Mouse (Mus musculus): Measurements from ENCODE around the gene Ostf1. TPM values are rescaled to one million over a fixed set of nuclear protein-coding genes. Genes with fewer than 3 reads are reported as not detected.

Ostf1 gene
- polyA plus RNA-seq, 1 experiment, result 119 TPM

- Histone ChIP-seq H3K4me2 (ENCODE audit: low read depth) (no peak overlapping the region), H3ac (ENCODE audit: control insufficient read depth, insufficient read length) (no peak overlapping the region), H3K4me3 (no peak overlapping the region), H3K27me3 (ENCODE audit: control insufficient read depth, insufficient read depth, insufficient read length) (no peaks in the 10 kb centered on the region), H3K36me3 (ENCODE audit: control insufficient read depth, insufficient read depth) (no peaks in the 10 kb centered on the region), H3K79me2 (ENCODE audit: control insufficient read depth, insufficient read depth) (peaks cover 79% of the 10 kb centered on the region)
- TF ChIP-seq USF1 (IDR thresholded peaks at IDR 0.05; ENCODE audit: low read depth) (no peak), MYOG (IDR thresholded peaks at IDR 0.05; ENCODE audit: control insufficient read depth in 1 of 3, insufficient read depth in 1 of 3, insufficient read length in 2 of 3, low read depth in 2 of 3) (no peak), POLR2AphosphoS2 (IDR thresholded peaks at IDR 0.05; ENCODE audit: insufficient read length, low read depth) (no peak), TCF3 (IDR thresholded peaks at IDR 0.05; ENCODE audit: insufficient read length, low read depth) (no peak), POLR2A (IDR thresholded peaks at IDR 0.05; ENCODE audit: insufficient read length, low read depth) (no peak), SRF (IDR thresholded peaks at IDR 0.05; ENCODE audit: control insufficient read depth, insufficient read length, low read depth) (no peak), MAX (IDR thresholded peaks at IDR 0.05; ENCODE audit: low read depth) (no peak), TCF12 (IDR thresholded peaks at IDR 0.05; ENCODE audit: insufficient read depth, poor library complexity, severe bottlenecking) (no peak), CEBPB (IDR thresholded peaks at IDR 0.05; ENCODE audit: insufficient read depth, poor library complexity, severe bottlenecking) (no peak), MYOD1 (IDR thresholded peaks at IDR 0.05; ENCODE audit: control insufficient read depth in 1 of 3, insufficient read length in 2 of 3, low read depth in 2 of 3) (no peak), E2F4 (IDR thresholded peaks at IDR 0.05; ENCODE audit: insufficient read depth) (no peak), REST (IDR thresholded peaks at IDR 0.05; ENCODE audit: insufficient read depth, insufficient read length) (no peak)
Observed at GRCm38 (mm10) chr19:18614337-18614736, 17.3 kb downstream of the Ostf1 start.

- H3K79me2 ChIP-seq (ENCODE audit: control insufficient read depth, insufficient read depth), result peaks cover 83% of the 10 kb centered on the region
- no peak overlapping the region for H3K4me2 ChIP-seq (ENCODE audit: low read depth)
- H3K4me3 ChIP-seq, result no peak overlapping the region
- no peak for TF ChIP-seq MYOG (IDR thresholded peaks at IDR 0.05; ENCODE audit: control insufficient read depth in 1 of 3, insufficient read depth in 1 of 3, insufficient read length in 2 of 3, low read depth in 2 of 3)
- no peak for TF ChIP-seq POLR2AphosphoS2 (IDR thresholded peaks at IDR 0.05; ENCODE audit: insufficient read length, low read depth)
- TF ChIP-seq TCF12 (IDR thresholded peaks at IDR 0.05; ENCODE audit: insufficient read depth, poor library complexity, severe bottlenecking), result no peak
- TF ChIP-seq MYOD1 (IDR thresholded peaks at IDR 0.05; ENCODE audit: control insufficient read depth in 1 of 3, insufficient read length in 2 of 3, low read depth in 2 of 3), result no peak
- TF ChIP-seq TCF3 (IDR thresholded peaks at IDR 0.05; ENCODE audit: insufficient read length, low read depth), result no peak
- TF ChIP-seq E2F4 (IDR thresholded peaks at IDR 0.05; ENCODE audit: insufficient read depth), result no peak
- TF ChIP-seq REST (IDR thresholded peaks at IDR 0.05; ENCODE audit: insufficient read depth, insufficient read length), result no peak
- no peak for TF ChIP-seq MAX (IDR thresholded peaks at IDR 0.05; ENCODE audit: low read depth)
- no peak overlapping the region for H3ac ChIP-seq (ENCODE audit: control insufficient read depth, insufficient read length)
- H3K27me3 ChIP-seq (ENCODE audit: control insufficient read depth, insufficient read depth, insufficient read length), result no peaks in the 10 kb centered on the region
- no peaks in the 10 kb centered on the region for H3K36me3 ChIP-seq (ENCODE audit: control insufficient read depth, insufficient read depth)
Observed at GRCm38 (mm10) chr19:18608975-18609374, 22.6 kb downstream of the Ostf1 start.

GRCm38 (mm10) chr19:18607907-18608306 is 23.7 kb downstream of the Ostf1 start:
- Histone ChIP-seq H3ac (ENCODE audit: control insufficient read depth, insufficient read length) (no peak overlapping the region), H3K4me3 (no peak overlapping the region), H3K36me3 (ENCODE audit: control insufficient read depth, insufficient read depth) (no peaks in the 10 kb centered on the region), H3K4me2 (ENCODE audit: low read depth) (no peak overlapping the region), H3K27me3 (ENCODE audit: control insufficient read depth, insufficient read depth, insufficient read length) (no peaks in the 10 kb centered on the region), H3K79me2 (ENCODE audit: control insufficient read depth, insufficient read depth) (peaks cover 78% of the 10 kb centered on the region)
- no peak for TF ChIP-seq TCF12 (IDR thresholded peaks at IDR 0.05; ENCODE audit: insufficient read depth, poor library complexity, severe bottlenecking)
- no peak for TF ChIP-seq E2F4 (IDR thresholded peaks at IDR 0.05; ENCODE audit: insufficient read depth)
- TF ChIP-seq SRF (IDR thresholded peaks at IDR 0.05; ENCODE audit: control insufficient read depth, insufficient read length, low read depth), result no peak
- TF ChIP-seq POLR2AphosphoS2 (IDR thresholded peaks at IDR 0.05; ENCODE audit: insufficient read length, low read depth), result no peak
- TF ChIP-seq CEBPB (IDR thresholded peaks at IDR 0.05; ENCODE audit: insufficient read depth, poor library complexity, severe bottlenecking), result no peak
- no peak for TF ChIP-seq USF1 (IDR thresholded peaks at IDR 0.05; ENCODE audit: low read depth)
- no peak for TF ChIP-seq POLR2A (IDR thresholded peaks at IDR 0.05; ENCODE audit: insufficient read length, low read depth)
- TF ChIP-seq REST (IDR thresholded peaks at IDR 0.05; ENCODE audit: insufficient read depth, insufficient read length), result no peak
- no peak for TF ChIP-seq MYOG (IDR thresholded peaks at IDR 0.05; ENCODE audit: control insufficient read depth in 1 of 3, insufficient read depth in 1 of 3, insufficient read length in 2 of 3, low read depth in 2 of 3)
- TF ChIP-seq MYOD1 (IDR thresholded peaks at IDR 0.05; ENCODE audit: control insufficient read depth in 1 of 3, insufficient read length in 2 of 3, low read depth in 2 of 3), result no peak
- no peak for TF ChIP-seq TCF3 (IDR thresholded peaks at IDR 0.05; ENCODE audit: insufficient read length, low read depth)
- TF ChIP-seq MAX (IDR thresholded peaks at IDR 0.05; ENCODE audit: low read depth), result no peak

GRCm38 (mm10) chr19:18603011-18603410 is 28.6 kb downstream of the Ostf1 start:
- H3K36me3 ChIP-seq (ENCODE audit: control insufficient read depth, insufficient read depth), result no peaks in the 10 kb centered on the region
- H3ac ChIP-seq (ENCODE audit: control insufficient read depth, insufficient read length), result no peak overlapping the region
- H3K27me3 ChIP-seq (ENCODE audit: control insufficient read depth, insufficient read depth, insufficient read length), result no peaks in the 10 kb centered on the region
- no peak overlapping the region for H3K4me3 ChIP-seq
- no peak for TF ChIP-seq POLR2A (IDR thresholded peaks at IDR 0.05; ENCODE audit: insufficient read length, low read depth)
- TF ChIP-seq POLR2AphosphoS2 (IDR thresholded peaks at IDR 0.05; ENCODE audit: insufficient read length, low read depth), result no peak
- TF ChIP-seq USF1 (IDR thresholded peaks at IDR 0.05; ENCODE audit: low read depth), result no peak
- TF ChIP-seq TCF12 (IDR thresholded peaks at IDR 0.05; ENCODE audit: insufficient read depth, poor library complexity, severe bottlenecking), result no peak
- no peak for TF ChIP-seq SRF (IDR thresholded peaks at IDR 0.05; ENCODE audit: control insufficient read depth, insufficient read length, low read depth)
- TF ChIP-seq REST (IDR thresholded peaks at IDR 0.05; ENCODE audit: insufficient read depth, insufficient read length), result no peak
- no peak for TF ChIP-seq TCF3 (IDR thresholded peaks at IDR 0.05; ENCODE audit: insufficient read length, low read depth)
- TF ChIP-seq MAX (IDR thresholded peaks at IDR 0.05; ENCODE audit: low read depth), result no peak
- no peak for TF ChIP-seq MYOD1 (IDR thresholded peaks at IDR 0.05; ENCODE audit: control insufficient read depth in 1 of 3, insufficient read length in 2 of 3, low read depth in 2 of 3)
- no peak for TF ChIP-seq CEBPB (IDR thresholded peaks at IDR 0.05; ENCODE audit: insufficient read depth, poor library complexity, severe bottlenecking)
- no peak for TF ChIP-seq E2F4 (IDR thresholded peaks at IDR 0.05; ENCODE audit: insufficient read depth)
- no peak for TF ChIP-seq MYOG (IDR thresholded peaks at IDR 0.05; ENCODE audit: control insufficient read depth in 1 of 3, insufficient read depth in 1 of 3, insufficient read length in 2 of 3, low read depth in 2 of 3)
- H3K79me2 ChIP-seq (ENCODE audit: control insufficient read depth, insufficient read depth), result peaks cover 45% of the 10 kb centered on the region
- no peak overlapping the region for H3K4me2 ChIP-seq (ENCODE audit: low read depth)
